Mouse (Mus musculus): ENCODE measurements around the gene Acss1.

DNA sequence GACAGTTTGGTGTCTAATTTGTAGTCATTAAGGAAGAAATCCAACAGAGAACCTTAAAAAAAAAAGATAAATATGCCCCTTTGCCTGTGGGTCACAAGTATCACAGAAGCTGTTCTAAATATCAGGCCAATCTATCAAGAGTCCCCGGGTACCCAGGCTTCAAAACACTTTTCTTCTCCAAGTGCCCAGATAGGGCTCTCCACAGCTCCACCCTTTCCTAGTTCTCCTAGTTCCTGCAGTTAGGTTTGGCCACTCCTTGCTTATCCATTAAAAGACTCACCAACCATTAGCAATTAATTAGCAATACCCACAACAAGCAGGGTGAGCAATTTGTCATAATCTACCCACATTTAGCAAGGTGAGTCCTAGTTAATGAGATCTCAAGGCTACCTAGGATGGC lies 61.2 kb downstream of the Acss1 start:
- TF ChIP-seq POLR2A (IDR thresholded peaks at IDR 0.05; ENCODE audit: insufficient read depth, low read depth, low read length) (no peak), CTCF (IDR thresholded peaks at IDR 0.05) (no peak), EP300 (IDR thresholded peaks at IDR 0.05; ENCODE audit: insufficient read depth, low read depth, low read length) (no peak)
